Mouse (Mus musculus): ENCODE data around the gene Srxn1. TPM values are rescaled to one million over a fixed set of nuclear protein-coding genes. Genes with fewer than 3 reads are reported as not detected.

Srxn1 gene
- total RNA-seq, 2 experiments from 2014 or later: 1.2 to 2.2 TPM

DNA sequence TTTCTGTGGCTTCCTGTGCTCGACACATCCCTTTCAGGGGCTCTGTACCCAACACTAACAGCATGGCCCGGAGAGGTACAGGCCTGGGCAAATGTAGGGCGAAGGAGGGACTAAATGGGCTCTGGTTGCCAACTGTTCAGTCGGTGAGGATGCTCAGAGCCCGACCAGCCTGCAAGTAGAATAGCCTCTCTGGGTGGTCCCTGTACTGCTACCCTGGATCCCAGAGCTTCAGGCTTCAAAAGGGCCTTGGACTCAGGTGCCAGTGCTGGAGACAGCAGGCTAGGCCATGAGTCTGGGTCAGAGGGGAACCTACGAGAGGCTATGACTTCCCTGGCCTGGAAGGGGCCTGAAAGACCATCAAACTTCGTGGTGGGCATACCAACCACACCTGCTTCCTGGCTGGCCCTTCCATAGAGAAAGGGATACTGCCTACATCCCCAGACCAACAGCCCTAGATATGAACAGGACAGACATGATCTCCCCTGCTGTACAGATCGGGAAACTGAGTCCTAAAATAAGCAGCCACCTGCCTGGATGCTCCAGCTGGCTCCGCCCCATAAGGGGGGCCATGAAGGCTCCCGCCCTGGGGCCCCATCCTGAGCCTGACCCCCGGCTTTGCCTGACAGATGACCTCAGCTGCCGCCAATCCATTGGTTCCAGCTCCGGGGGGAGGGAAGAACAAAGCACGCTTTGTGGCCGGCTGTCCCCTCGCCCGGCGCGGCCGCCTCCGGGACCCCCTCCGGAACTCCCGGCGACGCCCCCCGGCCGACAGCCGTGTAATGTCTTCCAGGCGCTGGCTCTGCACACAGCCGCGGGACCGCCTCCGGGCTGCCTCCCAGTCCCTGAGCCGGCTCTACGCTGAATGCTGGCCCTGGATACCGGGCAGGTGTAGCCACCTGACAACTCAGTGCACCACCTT, 9.0 kb downstream of the Srxn1 start:
- no peak for ATAC-seq (replicated peaks; ENCODE audit: poor library complexity)

DNA sequence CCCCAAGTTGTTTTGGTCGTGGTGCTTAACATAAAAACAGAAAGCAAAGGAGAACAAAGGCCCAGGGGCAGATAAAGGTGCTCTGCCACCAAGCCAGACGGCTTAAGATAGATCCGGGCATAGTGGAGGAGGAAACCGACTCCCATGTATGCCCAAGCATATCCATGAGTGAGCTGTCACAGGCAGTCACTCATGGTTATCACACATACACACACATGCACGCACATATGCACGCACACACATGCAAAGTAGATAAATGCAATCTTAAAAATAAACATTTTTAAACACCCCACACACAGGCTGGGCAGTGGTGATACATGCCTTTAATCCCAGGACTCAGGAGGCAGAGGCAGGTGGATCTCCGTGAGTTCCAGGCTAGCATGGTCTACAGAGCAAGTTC, 12.4 kb downstream of the Srxn1 start:
- peak; percentile 30 for ATAC-seq (replicated peaks; ENCODE audit: poor library complexity)

DNA sequence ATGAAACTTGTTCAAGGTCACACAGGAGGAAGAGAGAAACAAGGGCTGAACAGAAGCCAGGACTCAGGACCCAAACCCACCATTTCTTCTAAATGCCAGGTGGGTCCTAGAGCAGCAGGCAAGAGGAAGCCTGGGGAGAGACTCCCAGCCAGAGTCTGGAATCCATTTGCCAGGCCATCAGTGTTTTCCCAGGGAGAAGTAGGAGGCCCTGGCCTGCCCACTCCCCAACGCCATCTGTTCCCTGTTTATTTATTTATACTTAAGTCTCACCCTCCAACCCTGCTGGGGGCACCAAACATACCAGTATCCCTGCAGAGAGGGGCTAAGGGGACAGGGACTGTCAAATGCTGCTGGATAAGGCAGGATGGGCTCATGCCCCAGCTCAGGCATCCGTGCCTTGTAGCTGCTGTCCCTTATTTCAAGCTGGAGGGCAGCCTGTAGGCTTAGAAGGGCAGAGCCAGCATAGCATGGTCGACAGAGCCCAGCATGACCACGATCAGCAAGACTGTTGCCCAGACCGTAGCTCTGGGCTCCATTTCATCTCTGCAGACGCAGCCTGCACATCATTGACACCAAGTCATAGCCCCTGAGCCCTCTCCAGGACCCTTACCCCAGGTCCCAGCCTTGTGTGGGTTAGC, 14.0 kb downstream of the Srxn1 start:
- no peak for ATAC-seq (replicated peaks; ENCODE audit: poor library complexity)

DNA sequence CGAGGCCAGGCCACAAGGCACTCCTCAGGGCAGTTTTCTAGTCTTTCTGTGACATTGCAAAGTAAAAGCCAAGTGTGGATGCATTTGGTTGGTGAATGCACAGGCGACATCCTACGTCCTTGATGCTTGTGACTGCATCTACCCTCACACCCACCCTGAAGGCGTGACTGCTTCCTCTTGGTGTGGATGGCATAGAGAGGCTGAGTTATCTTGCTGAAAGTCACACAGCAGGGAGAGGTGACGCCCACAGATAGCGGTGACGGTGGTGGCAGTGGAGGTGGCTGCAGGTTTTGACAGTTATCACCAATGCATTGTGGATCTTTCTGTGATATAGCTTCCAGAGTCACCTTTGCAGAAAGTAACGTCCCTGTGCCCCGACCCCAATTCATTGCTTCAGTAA, 17.6 kb downstream of the Srxn1 start:
- ATAC-seq (replicated peaks; ENCODE audit: poor library complexity): peak; percentile 99

DNA sequence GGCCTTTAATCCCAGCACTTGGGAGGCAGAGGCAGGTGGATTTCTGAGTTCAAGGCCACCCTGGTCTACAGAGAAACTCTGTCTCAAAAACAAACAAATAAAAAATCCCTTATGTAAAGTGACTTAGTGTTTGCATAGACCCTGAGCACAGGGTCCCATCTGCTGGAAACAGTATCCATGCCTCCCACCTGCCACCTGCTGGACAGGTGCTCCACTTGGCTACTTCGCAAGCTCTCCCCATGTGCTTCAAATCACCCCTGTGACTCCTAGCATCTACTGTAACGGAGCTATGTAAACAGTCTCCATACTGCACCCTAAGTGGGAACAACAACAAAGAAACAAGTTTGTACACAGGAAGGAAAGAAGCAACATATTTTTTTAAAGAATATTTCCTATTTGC, 23.3 kb downstream of the Srxn1 start:
- ATAC-seq (replicated peaks; ENCODE audit: poor library complexity): no peak

DNA sequence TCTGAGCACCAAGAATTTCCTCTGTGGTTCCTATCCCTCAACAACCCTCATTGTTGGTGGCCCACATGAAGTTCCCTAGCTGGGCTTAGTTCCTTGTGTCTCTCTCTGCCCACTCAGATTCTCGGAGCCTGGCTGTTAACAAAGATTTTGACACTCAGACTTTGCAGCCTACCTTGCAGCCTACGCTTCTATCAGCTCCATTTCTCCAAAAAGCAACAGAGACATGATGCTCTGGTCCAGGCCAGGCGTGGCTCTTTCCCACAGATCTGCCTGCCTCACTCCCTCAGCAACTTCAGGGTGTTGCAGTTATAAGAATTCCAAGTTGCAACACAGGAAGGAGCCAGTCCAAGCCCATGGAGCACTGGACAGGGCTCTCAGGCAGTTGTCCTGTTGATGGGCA, 24.5 kb downstream of the Srxn1 start:
- no peak for ATAC-seq (replicated peaks; ENCODE audit: poor library complexity)

DNA sequence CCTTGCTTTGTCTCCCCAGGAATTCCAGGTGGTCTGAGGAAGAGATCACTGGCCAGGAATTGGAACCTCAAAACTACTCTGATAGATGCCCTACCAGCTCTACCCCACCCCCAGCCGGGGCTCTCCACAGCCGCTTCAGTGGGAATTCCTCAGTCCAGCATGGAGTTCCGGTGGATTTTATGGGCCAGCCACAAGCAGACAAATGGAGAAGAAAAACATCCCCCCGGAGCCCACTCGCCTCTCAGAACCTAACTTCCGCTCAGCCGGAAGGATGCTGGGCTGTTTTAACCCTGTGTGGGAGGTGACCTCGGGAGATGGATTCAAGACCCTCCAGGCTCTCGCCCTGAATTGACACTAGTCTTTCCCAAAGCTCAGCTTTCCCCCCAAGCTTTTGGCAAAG, 26.7 kb downstream of the Srxn1 start:
- no peak for ATAC-seq (replicated peaks; ENCODE audit: poor library complexity)

DNA sequence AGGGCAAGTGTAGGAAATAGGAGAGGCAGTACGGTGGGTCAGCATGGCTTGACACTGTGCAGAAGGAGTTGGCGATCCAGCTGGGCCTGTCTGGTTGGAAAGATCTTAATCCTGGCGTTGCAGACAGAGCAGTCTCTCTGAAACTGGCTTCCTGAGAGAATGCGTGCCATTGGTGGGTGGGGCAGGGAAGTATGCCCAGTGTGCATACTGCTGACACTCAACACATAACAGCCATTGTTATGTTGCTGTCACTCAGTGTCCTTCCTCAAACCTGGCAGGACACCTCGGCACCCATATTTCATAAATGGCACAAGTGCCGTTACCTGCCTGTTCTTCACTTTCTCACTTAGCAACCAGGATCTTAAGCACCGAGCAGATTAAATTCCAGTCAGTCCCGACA, 27.4 kb downstream of the Srxn1 start:
- no peak for ATAC-seq (replicated peaks; ENCODE audit: poor library complexity)

DNA sequence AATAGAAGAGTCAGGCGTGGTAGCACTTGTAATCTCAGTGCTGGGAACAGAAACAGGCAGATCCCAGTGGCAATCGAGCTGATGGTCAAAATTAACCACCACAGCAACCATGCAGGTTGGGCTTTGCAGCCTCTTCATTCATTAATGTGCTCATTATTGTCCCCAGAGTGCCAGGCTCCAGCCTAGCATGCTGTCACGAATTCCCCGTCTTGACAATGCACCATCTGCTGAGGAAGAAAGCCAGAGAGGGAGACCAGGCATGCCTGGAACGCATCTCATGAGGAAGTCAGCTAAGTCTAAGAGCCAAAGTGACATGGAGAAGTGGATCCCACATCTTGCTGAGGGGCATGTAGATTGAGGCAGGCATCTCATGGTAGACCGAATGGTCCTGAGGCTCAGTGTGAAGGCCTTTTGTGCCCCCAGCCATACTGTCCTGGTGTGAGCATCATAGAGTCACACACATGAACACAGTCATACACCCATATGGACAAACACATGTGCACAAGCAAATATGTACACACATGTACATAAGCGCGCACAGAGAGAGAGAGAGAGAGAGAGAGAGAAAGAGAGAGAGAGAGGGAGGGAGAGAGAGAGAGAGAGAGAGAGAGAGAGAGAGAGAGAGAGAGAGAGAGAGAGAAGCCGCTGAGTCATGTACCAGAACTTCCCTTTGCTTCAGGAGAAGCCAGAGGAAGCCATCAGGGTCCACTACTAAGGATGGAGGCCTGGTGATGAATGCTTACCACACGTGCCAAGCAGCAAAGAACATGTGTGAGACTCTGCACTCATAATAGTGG, 34.1 kb downstream of the Srxn1 start:
- ATAC-seq (replicated peaks; ENCODE audit: poor library complexity): no peak

DNA sequence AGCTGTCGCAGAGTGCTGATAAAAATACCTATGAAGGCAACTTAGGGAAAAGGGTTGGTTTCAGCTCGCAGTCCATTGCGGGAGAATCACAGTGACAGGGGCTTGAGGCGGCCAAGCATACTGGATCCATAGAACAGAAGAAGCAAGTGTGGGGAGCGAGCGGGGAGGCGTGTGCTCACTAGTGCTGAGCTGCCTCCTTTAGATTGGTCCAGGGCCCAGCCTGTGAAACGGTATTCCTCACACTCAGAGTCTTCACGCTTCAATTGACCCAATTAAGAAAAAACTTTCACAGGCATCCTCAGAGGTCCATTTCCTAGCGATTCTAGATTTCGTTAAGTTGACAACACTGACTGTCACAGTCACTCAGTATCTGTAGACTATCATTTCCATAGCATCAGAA, 35.6 kb downstream of the Srxn1 start:
- ATAC-seq (replicated peaks; ENCODE audit: poor library complexity): no peak

DNA sequence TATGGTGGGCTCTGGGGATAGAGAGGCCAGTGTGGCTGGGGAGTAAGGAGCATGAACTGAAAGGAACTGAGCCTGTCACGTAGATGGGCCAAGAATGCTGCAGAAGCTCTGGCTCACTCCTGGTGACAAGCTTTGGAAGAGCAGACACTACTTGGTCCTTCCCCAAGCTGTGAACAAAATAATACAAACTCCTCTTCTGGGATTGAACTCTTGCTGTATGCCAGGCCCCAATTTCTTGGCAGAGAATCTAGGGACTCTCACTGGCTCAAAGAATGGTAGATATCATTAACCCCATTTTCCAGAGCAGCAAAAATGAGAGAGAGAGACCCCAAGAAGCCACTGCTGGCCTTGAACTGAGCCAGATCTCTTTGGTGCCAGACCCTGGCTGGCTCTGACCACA, 36.2 kb downstream of the Srxn1 start:
- ATAC-seq (replicated peaks; ENCODE audit: poor library complexity): no peak

DNA sequence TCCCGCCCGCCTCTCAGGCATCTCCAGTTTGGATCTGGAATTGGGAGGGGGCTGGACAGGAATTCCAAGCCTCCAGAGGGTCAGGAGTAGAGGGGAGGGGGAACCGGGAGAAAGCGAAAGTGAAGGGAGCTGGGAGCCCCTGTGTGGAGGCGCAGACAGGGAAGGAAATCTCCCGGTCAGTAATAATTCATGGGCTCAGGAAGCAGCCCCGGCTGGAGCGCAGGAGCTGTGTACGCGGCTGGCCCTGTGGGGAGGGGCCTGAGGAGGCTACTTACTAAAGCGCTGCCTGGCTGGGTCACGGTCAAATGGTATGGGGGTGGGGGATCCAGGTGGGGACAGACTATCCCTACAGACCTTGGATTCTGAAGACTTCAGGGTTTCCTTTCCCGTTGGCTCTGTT, 36.7 kb downstream of the Srxn1 start:
- ATAC-seq (replicated peaks; ENCODE audit: poor library complexity): no peak

DNA sequence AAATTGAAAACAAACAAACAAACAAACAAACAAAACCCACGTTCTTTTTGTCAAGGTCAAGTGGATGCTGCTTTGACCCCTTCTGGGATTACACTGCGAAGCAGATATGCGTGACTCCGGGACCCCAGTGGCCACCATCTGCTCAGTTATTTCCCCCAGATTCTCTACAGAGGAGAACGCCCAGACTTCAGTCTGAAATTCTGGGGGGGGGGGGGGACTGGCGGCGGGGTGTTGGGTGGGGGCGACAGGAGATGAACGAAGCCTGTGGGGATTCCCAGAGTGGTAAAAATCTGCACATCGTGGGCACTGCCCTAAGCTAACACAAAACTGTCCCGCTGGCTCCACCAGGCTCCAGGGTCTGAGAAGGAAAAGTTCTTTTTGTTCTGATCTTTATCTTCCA, 37.3 kb downstream of the Srxn1 start:
- ATAC-seq (replicated peaks; ENCODE audit: poor library complexity): no peak

DNA sequence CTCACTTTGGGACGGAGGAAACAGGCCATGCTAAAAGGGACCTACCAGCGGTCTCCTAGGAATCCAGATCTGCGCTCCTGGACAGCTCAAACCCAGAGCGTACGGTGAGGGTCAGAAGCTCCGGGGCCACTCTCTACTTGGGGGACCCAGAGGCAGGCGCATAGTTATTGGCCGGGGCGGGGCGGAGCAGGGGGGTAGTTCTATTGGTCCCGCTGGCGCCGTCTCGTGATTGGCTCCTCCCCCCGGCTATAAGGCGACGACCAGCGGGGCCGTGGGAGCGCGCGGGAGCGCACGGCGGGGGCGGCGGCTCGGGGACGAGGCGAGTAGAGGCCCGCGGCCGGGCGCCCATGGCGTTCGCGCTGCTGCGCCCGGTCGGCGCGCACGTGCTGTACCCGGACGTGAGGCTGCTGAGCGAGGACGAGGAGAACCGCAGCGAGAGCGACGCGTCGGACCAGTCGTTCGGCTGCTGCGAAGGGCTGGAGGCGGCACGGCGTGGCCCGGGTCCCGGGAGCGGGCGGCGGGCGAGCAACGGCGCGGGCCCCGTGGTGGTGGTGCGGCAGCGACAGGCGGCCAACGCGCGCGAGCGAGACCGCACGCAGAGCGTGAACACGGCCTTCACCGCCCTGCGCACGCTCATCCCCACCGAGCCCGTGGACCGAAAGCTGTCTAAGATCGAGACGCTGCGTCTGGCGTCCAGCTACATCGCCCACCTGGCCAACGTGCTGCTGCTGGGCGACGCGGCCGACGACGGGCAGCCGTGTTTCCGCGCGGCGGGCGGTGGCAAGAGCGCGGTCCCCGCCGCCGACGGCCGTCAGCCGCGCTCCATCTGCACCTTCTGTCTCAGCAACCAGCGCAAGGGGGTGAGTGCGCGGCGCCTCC, 38.2 kb downstream of the Srxn1 start, which contains the start of gene Tcf15:
Gene Tcf15 (plus strand): TSS at position 283 of the 879 bp plus-strand sequence.
- peak; percentile 69 for ATAC-seq (replicated peaks; ENCODE audit: poor library complexity)

DNA sequence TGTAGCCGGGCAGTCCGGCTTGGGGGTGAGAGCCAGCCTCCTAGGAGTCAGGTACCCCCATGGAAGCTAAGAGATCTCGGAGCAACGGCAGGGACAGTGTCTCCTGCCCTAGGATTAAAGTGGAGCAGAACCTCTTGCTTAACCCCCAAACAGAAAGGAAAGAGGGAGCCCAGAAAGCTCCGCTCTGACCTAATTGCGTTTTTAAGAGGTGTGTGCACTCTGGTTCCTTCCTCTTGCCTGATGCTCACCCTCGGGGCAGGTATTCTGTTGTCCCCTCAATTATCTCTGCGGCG, 38.8 kb downstream of the Srxn1 start:
- ATAC-seq (replicated peaks; ENCODE audit: poor library complexity): no peak

DNA sequence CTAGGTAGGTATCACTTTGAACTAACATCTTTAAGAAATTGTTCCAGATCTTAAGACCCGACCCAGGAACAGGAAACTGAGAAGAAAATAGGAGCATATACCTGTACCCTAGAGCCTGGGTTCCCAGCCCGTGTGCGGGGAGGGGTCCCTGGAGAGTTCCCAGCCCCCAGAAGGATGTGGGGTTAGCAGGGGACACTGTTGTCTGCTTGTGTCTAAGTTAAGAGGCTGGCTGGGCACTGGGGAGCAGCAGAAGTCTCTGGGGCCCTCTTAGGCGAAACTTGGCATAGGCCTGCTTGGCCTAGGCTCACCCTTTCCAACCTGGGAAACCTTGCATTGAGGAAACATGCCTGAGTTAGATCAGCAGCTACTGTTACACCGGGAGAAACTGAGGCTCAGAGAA, 39.2 kb downstream of the Srxn1 start:
- no peak for ATAC-seq (replicated peaks; ENCODE audit: poor library complexity)

DNA sequence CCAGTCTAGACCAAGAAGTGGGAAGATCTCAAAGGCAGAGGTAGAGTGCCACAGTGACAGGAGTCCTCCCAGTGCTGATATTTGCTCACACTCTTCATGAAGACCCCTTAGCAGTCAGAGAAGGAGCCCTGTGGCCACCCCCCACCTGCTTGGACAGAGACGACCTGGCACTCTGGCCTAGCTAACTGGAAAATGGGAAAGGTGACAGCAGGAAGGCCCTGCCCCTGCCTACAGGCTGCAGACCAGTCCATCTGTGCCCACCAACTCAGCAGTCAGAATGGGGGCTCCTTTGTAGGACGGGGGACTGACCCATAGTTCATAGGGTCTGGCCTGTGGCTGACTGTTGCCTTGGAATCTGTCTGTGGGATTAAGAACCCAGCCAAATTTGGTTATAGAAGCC, 40.4 kb downstream of the Srxn1 start:
- ATAC-seq (replicated peaks; ENCODE audit: poor library complexity): no peak

DNA sequence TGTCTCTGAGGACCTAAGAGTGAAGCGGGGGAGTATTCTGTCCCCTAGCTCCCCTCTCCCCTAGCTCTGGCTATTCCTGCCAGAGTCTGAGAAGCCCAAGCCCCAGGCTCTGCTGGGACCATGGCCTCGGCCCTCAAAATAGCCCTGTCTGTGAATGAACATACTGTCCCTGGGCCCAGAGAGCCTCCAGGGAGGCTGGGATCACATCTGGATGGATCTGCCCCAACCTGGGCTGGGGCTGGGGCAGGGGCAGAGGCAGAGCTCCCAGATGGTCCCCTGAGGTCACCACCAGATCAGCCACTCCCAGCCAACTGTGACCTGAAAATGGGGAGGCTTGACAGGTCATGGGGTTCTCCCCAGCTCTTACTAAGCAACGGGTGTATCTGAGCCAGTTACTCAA, 41.8 kb downstream of the Srxn1 start:
- no peak for ATAC-seq (replicated peaks; ENCODE audit: poor library complexity)

DNA sequence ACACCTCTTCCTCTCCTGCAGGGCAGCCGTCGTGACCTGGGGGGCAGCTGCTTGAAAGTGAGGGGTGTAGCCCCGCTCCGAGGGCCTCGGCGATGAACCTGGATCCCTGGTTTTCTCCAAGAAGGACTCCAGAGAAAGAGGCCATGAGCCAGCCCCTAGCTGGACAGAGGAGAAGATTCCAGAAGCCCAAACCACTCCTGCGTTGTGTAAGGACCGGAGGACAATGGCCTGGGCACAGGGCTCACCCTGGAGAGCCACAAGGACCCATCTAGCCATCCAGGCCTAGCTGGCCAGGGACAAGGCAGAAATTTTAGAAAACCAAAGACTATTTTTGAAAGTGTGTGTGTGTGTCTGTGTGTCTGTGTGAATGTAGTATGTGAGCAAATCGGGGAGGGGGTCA, 43.4 kb downstream of the Srxn1 start:
- ATAC-seq (replicated peaks; ENCODE audit: poor library complexity): no peak

DNA sequence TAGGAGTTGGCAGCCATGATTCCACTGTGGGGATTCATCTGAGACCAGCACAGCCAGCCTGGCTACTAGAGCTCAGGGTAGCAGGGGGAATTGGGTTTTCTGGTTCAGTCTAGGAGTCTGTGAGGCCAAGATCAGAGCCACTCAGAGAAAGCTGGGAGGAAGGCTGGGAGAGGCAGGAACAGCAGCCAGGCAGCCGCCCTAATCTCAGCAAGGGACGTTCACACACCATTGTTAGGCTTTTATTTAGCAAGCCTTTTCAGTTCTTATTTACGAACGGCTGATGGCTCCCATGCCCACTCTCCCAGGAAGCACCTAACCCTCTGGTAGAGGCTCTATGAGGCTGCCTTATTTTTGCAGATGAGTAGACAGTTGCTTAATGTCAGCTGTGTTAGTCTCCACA, 44.6 kb downstream of the Srxn1 start:
- no peak for ATAC-seq (replicated peaks; ENCODE audit: poor library complexity)

DNA sequence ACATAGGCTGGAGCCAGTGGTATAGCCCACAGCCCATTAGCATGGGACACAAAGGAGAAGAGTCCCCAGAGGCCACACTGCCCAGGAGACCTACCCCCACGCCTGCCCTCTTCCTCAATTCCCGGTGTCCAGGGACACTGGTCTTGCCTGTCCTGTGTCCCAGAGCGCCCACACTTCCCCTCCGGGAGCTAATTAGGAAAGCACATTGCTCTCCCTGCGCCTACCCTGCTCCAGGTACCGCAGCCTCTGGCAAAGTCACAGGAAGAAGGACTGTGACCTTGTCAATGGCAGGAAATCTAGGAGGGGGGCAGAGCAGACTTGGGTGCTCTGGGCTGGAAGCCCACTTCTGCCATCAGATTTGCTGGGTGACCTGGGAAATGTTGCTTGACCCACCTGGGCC, 45.1 kb downstream of the Srxn1 start:
- no peak for ATAC-seq (replicated peaks; ENCODE audit: poor library complexity)
